Mouse (Mus musculus) olfactory bulb, adult 2 months (tissue): ENCODE results near the gene Gm17078.
"Not testable (repeated sequence)": the region's sequence is repeated elsewhere in the genome, so short reads cannot be mapped to it uniquely, and the experiment has no call there.

Experiments used
- CTCF ChIP-seq: fragments of 200-500 bp; IDR thresholded peaks from 2 replicates; pipeline ENCODE4 v1.5.1; 2012; ENCODE audit warnings: low read depth, mild to moderate bottlenecking, low read length, moderate library complexity; ENCODE audit not compliant: insufficient read depth
- POLR2A ChIP-seq: fragments of 200-500 bp; IDR thresholded peaks from 2 replicates; pipeline ENCODE4 v1.6.1; 2012; ENCODE audit warnings: mild to moderate bottlenecking, low read depth, low read length, moderate library complexity; ENCODE audit not compliant: insufficient read depth

DNA sequence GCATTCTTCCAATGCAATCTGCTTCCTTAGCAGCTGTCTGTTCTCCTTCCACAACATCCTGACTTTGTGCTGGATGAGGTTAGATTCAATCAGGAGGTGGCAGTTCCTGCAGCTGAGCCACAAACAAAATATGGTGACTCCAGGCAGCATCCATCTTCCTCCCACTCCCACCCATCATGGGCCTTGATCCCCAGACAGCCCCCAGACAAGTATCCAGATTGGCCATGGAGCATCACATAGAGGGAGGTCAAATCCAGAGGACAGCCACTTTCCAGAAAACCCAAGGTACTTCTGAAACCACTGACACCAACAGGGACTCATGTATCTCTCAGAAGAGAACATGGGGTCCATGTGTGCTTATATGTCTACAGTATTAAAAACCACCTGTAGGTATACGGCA, 21.3 kb upstream of the Gm17078 start:
- not testable (repeated sequence) for TF ChIP-seq CTCF, POLR2A
